Mouse (Mus musculus) forebrain, embryonic 10.5 days (tissue): ENCODE measurements around the gene Gal3st1. TPM values are rescaled to one million over a fixed set of nuclear protein-coding genes. Genes with fewer than 3 reads are reported as not detected.

Experiments used
- DNase-seq: peaks from one replicate; pipeline ENCODE4 v3.0.0-alpha.2; 2017; ENCODE audit warnings: low spot score; ENCODE audit errors: extremely low spot score
- H3K27ac ChIP-seq: fragments of 300-500 bp; sonication (generic); 2 replicates; pipeline ENCODE4 v1.5.1; 2016; ENCODE audit warnings: mild to moderate bottlenecking
- H3K27me3 ChIP-seq: fragments of 300-500 bp; sonication (generic); 2 replicates; pipeline ENCODE4 v1.6.1; 2016; ENCODE audit warnings: mild to moderate bottlenecking; ENCODE audit not compliant: poor library complexity, severe bottlenecking
- H3K36me3 ChIP-seq: fragments of 300-500 bp; sonication (generic); replicated peaks from 2 replicates; pipeline ENCODE4 v1.6.1; 2016; ENCODE audit warnings: mild to moderate bottlenecking, moderate library complexity
- H3K4me1 ChIP-seq: fragments of 300-500 bp; sonication (generic); 2 replicates; pipeline ENCODE4 v1.6.1; 2016
- H3K4me3 ChIP-seq: fragments of 300-500 bp; sonication (generic); 2 replicates; pipeline ENCODE4 v1.5.1; 2016; ENCODE audit warnings: mild to moderate bottlenecking, moderate library complexity
- H3K9me3 ChIP-seq: fragments of 300-500 bp; sonication (generic); 2 replicates; pipeline ENCODE4 v1.6.1; 2016; ENCODE audit warnings: mild to moderate bottlenecking, moderate library complexity
- WGBS: fragments of 180-500 bp; shearing (Covaris S2); methylation state at CpG from one replicate; pipeline ENCODE4 v1.1.7; 2016; 5-methylcytosine and 5-hydroxymethylcytosine counted together
- polyA plus RNA-seq: library from polyadenylated mRNA; unstranded; fragments of >200 nt; fragmentation: Nextera tagmentation; extraction: Ambion mirVana; gene quantifications from 2 replicates; pipeline ENCODE4 v1.2.1, GENCODE M21; 2016

The Gal3st1 gene
- polyA plus RNA-seq, 1 experiment from 2014 or later: 0.17 TPM

DNA sequence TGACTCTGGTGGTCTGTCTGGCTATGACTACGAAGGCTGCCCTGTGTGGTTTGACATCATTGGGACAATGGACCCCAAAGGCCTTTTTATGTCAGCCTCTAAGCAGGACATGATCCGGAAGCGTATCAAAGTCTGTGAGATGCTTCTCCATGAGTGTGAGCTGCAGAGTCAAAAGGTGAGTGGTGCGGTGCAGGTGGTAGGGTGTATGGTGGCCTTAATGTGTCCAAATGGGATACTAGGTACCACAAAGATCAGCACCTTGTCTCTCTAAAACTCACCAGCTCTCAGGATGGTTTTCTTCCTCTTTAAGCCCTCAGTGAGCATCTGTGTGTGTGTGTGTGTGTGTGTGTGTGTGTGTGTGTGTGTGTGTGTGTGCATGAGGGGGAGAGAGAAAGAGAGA is 56.5 kb downstream of the Gal3st1 start:
- WGBS: 86% methylated on average over 4 of the region's 4 CpGs
- no peak for DNase-seq
- Histone ChIP-seq H3K27me3 (no peaks in the 10 kb centered on the region), H3K9me3 (no peaks in the 10 kb centered on the region), H3K4me1 (no peaks in the 10 kb centered on the region), H3K4me3 (no peak overlapping the region), H3K27ac (no peak overlapping the region), H3K36me3 (no peaks in the 10 kb centered on the region)

DNA sequence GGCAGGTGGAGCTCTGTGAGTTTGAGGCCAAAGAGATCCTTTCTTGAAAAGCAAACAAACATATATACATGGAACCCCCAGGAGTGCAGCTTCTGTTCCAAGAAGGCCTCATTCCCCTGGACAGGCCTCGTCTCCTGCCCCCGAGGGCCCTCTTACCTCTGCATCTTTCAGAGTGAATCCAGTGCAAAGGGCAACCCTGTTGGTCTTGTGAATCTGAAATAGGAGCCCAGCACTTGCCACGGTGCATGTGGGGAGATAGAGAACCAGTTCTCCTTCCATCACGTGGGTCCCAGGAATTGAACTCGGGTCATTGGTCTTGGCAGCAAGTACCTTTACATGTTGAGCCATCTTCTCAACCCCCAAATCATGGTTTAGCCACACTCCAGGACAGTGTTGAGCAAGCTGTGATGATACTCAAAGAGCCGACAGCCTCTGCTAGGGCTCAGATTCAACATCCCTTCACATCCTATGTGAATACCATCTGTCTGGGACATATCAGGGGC is 57.7 kb downstream of the Gal3st1 start:
- no peaks in the 10 kb centered on the region for H3K27me3 ChIP-seq
- no peaks in the 10 kb centered on the region for H3K9me3 ChIP-seq
- no peaks in the 10 kb centered on the region for H3K36me3 ChIP-seq
- no peaks in the 10 kb centered on the region for H3K4me1 ChIP-seq
- H3K4me3 ChIP-seq: no peak overlapping the region
- H3K27ac ChIP-seq: no peak overlapping the region
- WGBS: 84% methylated on average over 6 of the region's 6 CpGs
- DNase-seq: no peak

DNA sequence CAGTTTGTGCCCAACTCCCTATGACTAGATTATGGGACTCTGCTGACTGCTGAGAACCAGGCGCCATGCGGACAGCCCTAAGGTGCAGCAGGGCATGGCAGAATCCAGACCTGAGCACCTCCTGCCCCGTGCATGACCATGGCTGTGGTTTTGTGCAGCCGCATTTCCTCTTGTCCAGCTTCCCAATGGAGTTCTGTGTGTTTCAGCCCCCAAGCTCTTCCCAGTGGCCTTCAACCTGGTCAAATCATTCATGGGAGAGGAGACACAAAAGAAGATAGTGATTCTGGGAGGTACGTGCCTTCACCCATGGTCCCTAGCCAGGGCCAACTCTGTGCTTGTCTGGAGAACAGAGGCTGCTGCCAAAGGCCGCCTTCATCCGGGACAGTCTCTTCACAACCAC is 59.6 kb downstream of the Gal3st1 start:
- H3K4me1 ChIP-seq: no peaks in the 10 kb centered on the region
- H3K27me3 ChIP-seq: no peaks in the 10 kb centered on the region
- no peaks in the 10 kb centered on the region for H3K36me3 ChIP-seq
- no peak overlapping the region for H3K27ac ChIP-seq
- no peak overlapping the region for H3K4me3 ChIP-seq
- no peaks in the 10 kb centered on the region for H3K9me3 ChIP-seq
- DNase-seq: no peak
- 91% methylated on average over 7 of the region's 7 CpGs for WGBS

DNA sequence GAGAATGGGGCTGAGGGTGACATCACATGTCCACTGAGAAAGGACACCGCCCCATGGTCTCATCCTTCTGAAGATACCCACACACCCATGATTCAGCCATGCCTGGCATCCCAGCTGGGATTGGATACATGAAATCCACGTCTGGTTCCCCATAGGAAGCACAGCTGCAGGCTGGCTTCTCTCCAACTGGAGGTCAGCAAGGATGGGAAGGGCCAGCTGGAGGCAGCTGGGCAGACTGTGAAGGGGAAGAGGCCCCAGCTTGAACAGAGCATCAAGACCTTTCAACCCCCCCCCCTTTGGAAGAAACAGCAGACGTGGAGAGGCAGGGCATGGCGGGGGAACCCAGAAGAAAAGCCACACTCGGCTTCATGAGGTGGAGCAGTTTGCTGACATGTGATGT is 63.1 kb downstream of the Gal3st1 start:
- Histone ChIP-seq H3K27ac (no peak overlapping the region), H3K36me3 (no peaks in the 10 kb centered on the region), H3K4me1 (no peaks in the 10 kb centered on the region), H3K27me3 (no peaks in the 10 kb centered on the region), H3K4me3 (no peak overlapping the region), H3K9me3 (peaks cover 7% of the 10 kb centered on the region; the same call in 1 of the 2 replicates)
- no peak for DNase-seq
- 82% methylated on average over 5 of the region's 5 CpGs for WGBS

- Histone ChIP-seq H3K9me3 (peaks cover 7% of the 10 kb centered on the region; the same call in 1 of the 2 replicates), H3K4me3 (no peak overlapping the region), H3K4me1 (no peaks in the 10 kb centered on the region), H3K36me3 (no peaks in the 10 kb centered on the region), H3K27me3 (no peaks in the 10 kb centered on the region), H3K27ac (no peak overlapping the region)
- 95% methylated on average over 2 of the region's 2 CpGs for WGBS
- DNase-seq: no peak
Observed at GRCm38 (mm10) chr11:4047766-4048165, 64.3 kb downstream of the Gal3st1 start.

- no peaks in the 10 kb centered on the region for H3K27me3 ChIP-seq
- no peaks in the 10 kb centered on the region for H3K36me3 ChIP-seq
- no peak overlapping the region for H3K4me3 ChIP-seq
- DNase-seq: no peak
- peaks cover 7% of the 10 kb centered on the region; the same call in 1 of the 2 replicates for H3K9me3 ChIP-seq
- no peak overlapping the region for H3K27ac ChIP-seq
- WGBS: 88% methylated on average over 6 of the region's 6 CpGs
- H3K4me1 ChIP-seq: no peaks in the 10 kb centered on the region
Observed at GRCm38 (mm10) chr11:4048438-4048837, 65.0 kb downstream of the Gal3st1 start.

Other genes starting within 250 kb of the Gal3st1 start
- 0.48 and 0.89 TPM in 2 replicates for gene Osbp2, start 119.7 kb upstream of the Gal3st1 start, polyA plus RNA-seq
- gene 4921536K21Rik, start 88.5 kb upstream of the Gal3st1 start, polyA plus RNA-seq: 1.2 and 1.7 TPM in 2 replicates
- 18.6 and 19.6 TPM in 2 replicates for gene Dusp18, start 88.4 kb upstream of the Gal3st1 start, polyA plus RNA-seq
- gene Slc35e4, start 69.0 kb upstream of the Gal3st1 start, polyA plus RNA-seq: 4.8 and 5.1 TPM in 2 replicates
- gene Tcn2, start 51.5 kb upstream of the Gal3st1 start, polyA plus RNA-seq: 19.4 and 21.1 TPM in 2 replicates
- gene Pes1, start 19.7 kb upstream of the Gal3st1 start, polyA plus RNA-seq: 116 and 118 TPM in 2 replicates
- 0.36 TPM in 2 replicates for gene 4930556J24Rik, start 6.9 kb upstream of the Gal3st1 start, polyA plus RNA-seq
- not detected in 2 replicates for gene Sec14l4, start 47.8 kb downstream of the Gal3st1 start, polyA plus RNA-seq
- not detected in 2 replicates for gene Sec14l3, start 81.2 kb downstream of the Gal3st1 start, polyA plus RNA-seq
- 13.7 and 14.4 TPM in 2 replicates for gene Mtfp1, start 111.8 kb downstream of the Gal3st1 start, polyA plus RNA-seq
- gene Sec14l2, start 139.8 kb downstream of the Gal3st1 start, polyA plus RNA-seq: 3.0 and 3.5 TPM in 2 replicates
- gene Rnf215, start 151.6 kb downstream of the Gal3st1 start, polyA plus RNA-seq: 19.1 and 19.7 TPM in 2 replicates
- gene Ccdc157, start 176.7 kb downstream of the Gal3st1 start, polyA plus RNA-seq: 6.5 and 7.8 TPM in 2 replicates
- gene Sf3a1, start 176.7 kb downstream of the Gal3st1 start, polyA plus RNA-seq: 103 and 104 TPM in 2 replicates
- 24.4 and 25.4 TPM in 2 replicates for gene Tbc1d10a, start 203.2 kb downstream of the Gal3st1 start, polyA plus RNA-seq
- 1.9 and 2.6 TPM in 2 replicates for gene Castor1, start 234.6 kb downstream of the Gal3st1 start, polyA plus RNA-seq